Mouse (Mus musculus) erythroblast, embryonic 14.5 days (primary cell): ENCODE measurements at regions not wholly inside any gene's neighbourhood (a gene's known extent, or its start where the extent isn't known, plus 50 kb on each side); places are given as distances from the start of the nearest gene placed in this dataset.

ENCODE experiments used
- H3K27me3 ChIP-seq: 2 replicates; pipeline ENCODE4 v1.6.1; 2012; ENCODE audit warnings: inconsistent platforms; ENCODE audit not compliant: control insufficient read depth
- H3K36me3 ChIP-seq: 2 replicates; pipeline ENCODE4 v1.6.1; 2012; ENCODE audit warnings: mild to moderate bottlenecking, inconsistent platforms; ENCODE audit not compliant: control insufficient read depth
- H3K4me1 ChIP-seq: 2 replicates; pipeline ENCODE4 v1.6.1; 2012; ENCODE audit warnings: inconsistent platforms; ENCODE audit not compliant: control insufficient read depth
- H3K4me3 ChIP-seq: replicated peaks from 2 replicates; pipeline ENCODE3; 2012; ENCODE audit warnings: moderate library complexity, mild to moderate bottlenecking, inconsistent platforms
- H3K9me3 ChIP-seq: 2 replicates; pipeline ENCODE4 v1.6.1; 2012; ENCODE audit warnings: low read length, inconsistent platforms, mixed read lengths; ENCODE audit not compliant: control insufficient read depth
- GATA1 ChIP-seq: IDR thresholded peaks from 2 replicates; pipeline ENCODE4 v1.6.1; 2012; ENCODE audit warnings: low read length, inconsistent platforms, mixed read lengths
- TAL1 ChIP-seq: IDR thresholded peaks from 3 replicates; pipeline ENCODE4 v1.6.1; 2012; ENCODE audit warnings: low read length, inconsistent platforms, mixed read lengths

DNA sequence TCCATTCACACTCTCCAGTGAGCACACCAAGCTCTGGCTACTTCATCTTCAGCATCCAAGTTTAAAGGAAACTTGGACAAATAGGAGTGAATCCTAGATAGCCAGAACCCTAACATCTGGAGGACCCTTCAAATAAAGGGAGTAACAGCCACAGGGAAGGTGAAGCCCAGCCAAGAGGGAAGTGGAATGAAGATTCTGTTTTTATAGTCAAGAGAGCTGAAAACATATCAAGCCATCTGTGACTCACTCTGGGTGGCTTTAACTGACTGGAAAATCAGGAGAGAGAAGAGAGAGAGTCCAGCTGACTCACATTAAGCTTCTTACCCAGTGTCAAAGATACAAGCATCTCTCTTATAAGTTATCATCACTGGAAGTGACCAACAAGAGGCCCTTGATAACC, 169.6 kb upstream of the Trib2 start:
- H3K27me3 ChIP-seq: no peaks in the 10 kb centered on the region
- H3K4me3 ChIP-seq: no peak overlapping the region
- H3K9me3 ChIP-seq: no peaks in the 10 kb centered on the region
- no peaks in the 10 kb centered on the region for H3K4me1 ChIP-seq
- TF ChIP-seq TAL1: no peak
- TF ChIP-seq GATA1: no peak
- H3K36me3 ChIP-seq: no peaks in the 10 kb centered on the region

DNA sequence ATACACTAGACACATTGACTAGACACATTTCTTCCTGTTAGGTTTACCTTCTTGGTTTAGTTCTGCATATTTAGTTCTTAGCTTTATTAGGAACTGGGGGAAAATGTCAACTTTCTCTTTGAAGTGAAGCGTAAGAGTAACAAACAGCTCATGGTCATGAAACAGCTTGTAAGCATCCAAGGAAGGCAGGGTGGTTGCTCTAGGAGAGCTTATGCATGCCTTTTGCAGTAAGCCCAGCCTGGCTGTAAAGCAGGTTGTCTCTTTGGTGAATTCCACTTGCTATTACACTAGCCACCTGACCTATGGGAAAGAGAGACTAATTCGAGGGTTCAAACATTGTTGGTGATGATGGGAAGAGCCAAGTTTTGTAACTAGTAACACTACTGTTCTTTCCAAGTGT, 168.9 kb upstream of the Trib2 start:
- no peaks in the 10 kb centered on the region for H3K36me3 ChIP-seq
- TF ChIP-seq TAL1 (no peak), GATA1 (no peak)
- no peaks in the 10 kb centered on the region for H3K4me1 ChIP-seq
- no peaks in the 10 kb centered on the region for H3K9me3 ChIP-seq
- no peaks in the 10 kb centered on the region for H3K27me3 ChIP-seq
- no peak overlapping the region for H3K4me3 ChIP-seq

DNA sequence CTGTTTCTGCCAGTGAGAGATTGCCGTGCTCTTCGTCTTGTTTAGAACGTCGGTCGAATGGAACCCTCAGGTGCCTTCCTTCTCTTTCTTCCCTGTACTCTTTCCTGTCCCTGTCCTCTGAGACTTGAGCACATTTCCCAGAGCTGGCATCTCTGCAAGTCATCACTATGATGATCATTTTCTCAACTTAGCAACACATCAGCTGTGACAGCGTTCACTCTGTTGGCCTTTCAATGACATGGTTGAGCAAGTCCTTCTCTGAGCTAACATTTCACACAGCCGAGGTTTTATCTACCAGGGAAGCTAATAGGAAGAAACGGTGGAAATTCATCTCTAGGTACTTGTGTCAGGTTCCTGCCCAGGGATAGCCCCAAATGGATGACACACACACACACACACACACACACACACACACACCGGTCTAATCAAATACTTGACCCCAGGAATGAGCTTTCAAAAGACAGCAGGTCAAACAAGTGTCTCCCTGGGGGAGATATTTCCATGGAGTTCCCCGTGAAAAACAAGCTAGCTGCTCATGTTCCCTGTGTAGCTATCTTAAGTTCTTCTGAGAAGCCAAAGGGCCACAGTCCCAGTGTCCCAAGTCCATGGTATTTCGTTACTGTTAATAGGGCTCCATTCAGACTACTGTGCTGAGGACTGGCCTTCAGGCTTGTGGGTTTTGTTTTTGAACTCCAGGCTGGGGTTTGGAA, 167.0 kb upstream of the Trib2 start:
- H3K4me3 ChIP-seq: no peak overlapping the region
- H3K4me1 ChIP-seq: no peaks in the 10 kb centered on the region
- H3K9me3 ChIP-seq: no peaks in the 10 kb centered on the region
- H3K27me3 ChIP-seq: no peaks in the 10 kb centered on the region
- no peak for TF ChIP-seq GATA1
- no peak for TF ChIP-seq TAL1
- no peaks in the 10 kb centered on the region for H3K36me3 ChIP-seq

DNA sequence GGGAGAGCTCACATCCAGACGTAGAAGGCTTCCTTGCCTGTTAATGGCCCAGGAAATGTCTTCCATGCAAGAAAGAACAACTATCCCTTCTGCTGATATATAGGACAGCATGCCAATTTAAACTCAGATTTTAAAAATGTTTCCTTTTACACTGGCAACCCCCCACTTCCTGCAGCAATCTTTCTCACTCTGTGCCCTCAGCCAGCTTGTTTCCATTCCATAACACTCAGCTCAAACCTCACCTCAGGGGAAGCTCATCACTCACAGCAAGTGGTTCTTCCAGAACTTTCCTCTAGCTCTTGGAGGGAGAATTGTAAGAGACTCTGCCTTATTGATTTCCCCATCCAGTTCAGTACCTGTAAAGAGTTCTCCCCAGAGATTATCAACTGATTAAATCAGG, 165.0 kb upstream of the Trib2 start:
- H3K36me3 ChIP-seq: no peaks in the 10 kb centered on the region
- H3K27me3 ChIP-seq: no peaks in the 10 kb centered on the region
- no peaks in the 10 kb centered on the region for H3K4me1 ChIP-seq
- TF ChIP-seq TAL1: no peak
- no peak for TF ChIP-seq GATA1
- no peak overlapping the region for H3K4me3 ChIP-seq
- H3K9me3 ChIP-seq: no peaks in the 10 kb centered on the region

DNA sequence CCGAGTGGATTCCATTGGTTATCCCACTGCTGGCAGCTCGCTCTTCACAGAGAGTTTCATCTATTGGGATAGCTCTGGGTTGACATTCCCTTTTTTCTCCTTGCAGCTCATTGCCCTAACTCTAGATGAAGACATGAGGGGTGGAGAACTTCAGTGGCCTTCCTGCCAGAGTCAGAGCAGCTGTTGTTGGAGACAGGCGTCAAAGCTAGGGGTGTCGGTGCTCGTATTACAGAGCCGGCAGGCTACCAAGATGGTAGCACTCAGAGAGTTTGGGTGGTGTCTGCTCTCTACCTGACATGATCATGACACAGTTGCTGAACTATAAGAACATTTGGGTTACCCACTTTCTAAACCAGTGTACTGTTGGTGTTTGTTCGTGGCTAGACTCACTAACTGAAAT, 162.5 kb upstream of the Trib2 start:
- no peak overlapping the region for H3K4me3 ChIP-seq
- no peak for TF ChIP-seq TAL1
- no peak for TF ChIP-seq GATA1
- no peaks in the 10 kb centered on the region for H3K9me3 ChIP-seq
- no peaks in the 10 kb centered on the region for H3K4me1 ChIP-seq
- no peaks in the 10 kb centered on the region for H3K36me3 ChIP-seq
- no peaks in the 10 kb centered on the region for H3K27me3 ChIP-seq

GRCm38 (mm10) chr12:15971786-15972185, 155.1 kb upstream of the Trib2 start:
- TF ChIP-seq TAL1 (no peak), GATA1 (no peak)
- Histone ChIP-seq H3K27me3 (no peaks in the 10 kb centered on the region), H3K36me3 (no peaks in the 10 kb centered on the region), H3K9me3 (no peaks in the 10 kb centered on the region), H3K4me1 (no peaks in the 10 kb centered on the region), H3K4me3 (no peak overlapping the region)

- Histone ChIP-seq H3K4me1 (no peaks in the 10 kb centered on the region), H3K27me3 (no peaks in the 10 kb centered on the region), H3K4me3 (no peak overlapping the region), H3K9me3 (no peaks in the 10 kb centered on the region), H3K36me3 (no peaks in the 10 kb centered on the region)
- TF ChIP-seq GATA1 (no peak), TAL1 (no peak)
These were observed 153.5 kb upstream of the Trib2 start for GRCm38 (mm10) chr12:15970262-15970661.

GRCm38 (mm10) chr12:15967550-15968102, 150.9 kb upstream of the Trib2 start:
- TF ChIP-seq GATA1: no peak
- TF ChIP-seq TAL1: no peak
- H3K27me3 ChIP-seq: no peaks in the 10 kb centered on the region
- no peak overlapping the region for H3K4me3 ChIP-seq
- no peaks in the 10 kb centered on the region for H3K9me3 ChIP-seq
- H3K4me1 ChIP-seq: no peaks in the 10 kb centered on the region
- H3K36me3 ChIP-seq: no peaks in the 10 kb centered on the region

GRCm38 (mm10) chr12:15966631-15967030, 149.9 kb upstream of the Trib2 start:
- no peaks in the 10 kb centered on the region for H3K27me3 ChIP-seq
- no peaks in the 10 kb centered on the region for H3K36me3 ChIP-seq
- no peak for TF ChIP-seq GATA1
- H3K9me3 ChIP-seq: no peaks in the 10 kb centered on the region
- no peaks in the 10 kb centered on the region for H3K4me1 ChIP-seq
- no peak overlapping the region for H3K4me3 ChIP-seq

- Histone ChIP-seq H3K27me3 (no peaks in the 10 kb centered on the region), H3K4me1 (no peaks in the 10 kb centered on the region), H3K4me3 (no peak overlapping the region), H3K9me3 (no peaks in the 10 kb centered on the region), H3K36me3 (no peaks in the 10 kb centered on the region)
- TF ChIP-seq TAL1: no peak
- no peak for TF ChIP-seq GATA1
These were observed 149.2 kb upstream of the Trib2 start for GRCm38 (mm10) chr12:15965921-15966320.
